Mouse (Mus musculus) lung, adult 2 months (tissue): ENCODE results near the gene Orm3.

Experiments used
- CTCF ChIP-seq: fragments of 200-500 bp; IDR thresholded peaks from 2 replicates; pipeline ENCODE4 v1.5.1; 2011; ENCODE audit warnings: mild to moderate bottlenecking, low read length, control low read depth; ENCODE audit not compliant: insufficient read depth
- POLR2A ChIP-seq: fragments of 200-500 bp; IDR thresholded peaks from 2 replicates; pipeline ENCODE4 v1.6.1; 2011; ENCODE audit warnings: low read depth, mild to moderate bottlenecking, control low read depth, low read length, borderline replicate concordance; ENCODE audit errors: extremely low read depth

DNA sequence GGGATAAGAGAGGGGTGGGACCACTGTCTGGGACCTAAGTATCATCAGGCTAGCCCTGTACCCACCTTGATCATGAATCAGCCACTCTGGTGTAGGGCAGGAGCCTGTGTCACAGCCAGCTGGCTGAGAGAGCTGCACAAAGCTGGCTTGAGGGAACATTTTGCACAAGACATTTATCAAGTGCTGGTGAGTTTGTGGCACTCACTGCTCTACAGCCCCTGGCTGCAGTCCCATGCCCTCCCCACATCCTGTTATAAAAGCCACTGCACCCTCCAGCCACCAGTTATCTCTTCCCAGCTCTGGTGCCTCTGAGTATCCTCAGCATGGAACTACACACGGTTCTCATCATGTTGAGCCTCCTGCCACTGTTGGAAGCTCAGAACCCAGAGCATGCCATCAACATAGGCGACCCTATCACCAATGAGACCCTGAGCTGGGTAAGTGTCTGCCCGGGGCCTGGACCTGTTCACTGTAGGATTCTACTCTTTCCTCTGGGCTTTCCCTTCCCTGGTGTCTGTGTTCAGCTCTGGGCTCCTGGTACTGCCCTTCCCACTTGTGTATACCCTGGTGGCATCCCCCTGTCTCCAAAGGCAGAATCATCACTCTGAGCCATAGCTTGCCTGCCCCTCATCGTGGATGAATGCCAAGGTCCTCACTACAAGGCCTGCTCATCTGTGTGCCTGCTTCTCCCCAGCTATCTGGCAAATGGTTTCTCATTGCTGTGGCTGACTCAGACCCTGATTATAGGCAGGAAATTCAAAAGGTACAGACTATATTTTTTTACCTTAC is at the start of gene Orm3:
- TF ChIP-seq POLR2A: no peak
- no peak for TF ChIP-seq CTCF
